Mouse (Mus musculus): Measurements from ENCODE around the gene Siah3. TPM values are rescaled to one million over a fixed set of nuclear protein-coding genes. Genes with fewer than 3 reads are reported as not detected.
A peak's percentile ranks its signal among the peaks of the same experiment; 100 is the strongest.

Gene Siah3
- polyA plus RNA-seq, 1 experiment from 2014 or later: 0.11 TPM

DNA sequence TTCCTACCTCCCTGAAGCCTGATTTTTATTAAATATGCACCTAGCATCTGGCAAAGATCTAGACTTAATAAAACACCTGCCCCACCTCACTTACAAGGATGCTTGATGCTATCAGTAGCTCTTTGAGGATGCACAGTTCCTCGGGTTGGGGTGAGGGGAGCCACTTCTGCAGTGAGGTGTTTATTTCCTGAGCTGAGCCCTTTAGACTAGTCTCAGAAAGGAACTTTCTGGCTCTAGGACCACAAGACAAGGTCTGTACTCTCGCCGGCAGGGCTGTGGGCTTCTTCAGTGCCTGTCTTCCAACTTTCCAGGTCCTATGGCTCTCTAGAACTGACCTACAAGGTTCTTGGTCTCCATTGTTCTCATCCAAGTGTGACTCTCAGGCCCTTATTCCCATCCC is 50.5 kb downstream of the Siah3 start:
- Histone ChIP-seq H3K27me3 (replicated peaks) (no peaks in the 10 kb centered on the region; the same call in 1 of the 2 replicates), H3K4me2 (no peak overlapping the region), H3K4me1 (no peaks in the 10 kb centered on the region), H3K27ac (no peak overlapping the region), H3K4me3 (no peak overlapping the region), H3K9ac (no peak overlapping the region), H3K36me3 (no peaks in the 10 kb centered on the region), H3K9me3 (replicated peaks) (no peaks in the 10 kb centered on the region)
- 47% methylated on average over 3 of the region's 3 CpGs for WGBS (ENCODE audit: insufficient replicate concordance)
- no peak for ATAC-seq

DNA sequence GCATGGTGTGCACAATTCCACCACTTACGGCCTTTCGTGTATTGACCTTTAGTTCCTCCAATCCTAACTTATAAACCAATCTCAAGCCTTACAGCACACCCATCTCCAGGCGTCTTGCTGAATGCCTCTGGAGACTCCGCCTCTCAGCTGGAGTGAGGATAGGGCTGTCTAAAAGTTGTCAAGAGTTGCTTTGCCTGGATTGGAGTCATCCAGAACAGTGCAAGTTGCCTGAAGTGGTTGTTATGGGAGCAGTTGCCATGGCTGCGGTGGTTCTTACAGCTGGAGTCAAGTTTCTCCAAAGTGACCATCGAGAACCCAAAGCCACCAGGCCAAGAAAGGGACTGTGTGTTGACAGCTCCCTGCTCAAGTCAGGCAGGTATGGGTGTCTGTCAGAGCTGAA is 54.3 kb downstream of the Siah3 start:
- WGBS (ENCODE audit: insufficient replicate concordance): 75% methylated on average over 6 of the region's 6 CpGs
- no peaks in the 10 kb centered on the region for H3K4me1 ChIP-seq
- H3K27me3 ChIP-seq (replicated peaks): peaks cover 6% of the 10 kb centered on the region; the same call in 1 of the 2 replicates
- no peak overlapping the region for H3K4me3 ChIP-seq
- H3K36me3 ChIP-seq: no peaks in the 10 kb centered on the region
- no peak for ATAC-seq
- no peak overlapping the region for H3K9ac ChIP-seq
- H3K4me2 ChIP-seq: no peak overlapping the region
- no peak overlapping the region for H3K27ac ChIP-seq
- no peaks in the 10 kb centered on the region for H3K9me3 ChIP-seq (replicated peaks)

DNA sequence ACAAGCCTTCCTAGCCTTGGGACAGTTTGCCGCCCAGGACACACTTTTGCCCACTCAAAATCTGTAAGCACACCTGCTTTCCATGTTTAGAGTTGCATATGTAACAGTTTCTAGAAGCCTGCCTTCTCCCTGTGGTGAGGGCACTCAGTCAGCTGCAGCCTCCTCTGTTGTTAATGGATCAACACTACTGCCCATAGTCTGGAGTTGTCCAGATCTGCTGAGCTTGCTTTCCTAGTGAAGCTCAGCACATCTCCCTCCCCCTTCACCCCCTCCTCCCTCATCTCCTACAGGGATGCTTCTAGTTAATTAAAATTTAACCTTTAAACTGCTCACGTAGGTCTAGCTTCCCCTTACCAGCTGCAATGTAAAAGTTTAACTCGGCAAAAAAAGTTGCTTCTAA is 57.2 kb downstream of the Siah3 start:
- no peak for ATAC-seq
- WGBS (ENCODE audit: insufficient replicate concordance): 55% methylated on average over 3 of the region's 3 CpGs

DNA sequence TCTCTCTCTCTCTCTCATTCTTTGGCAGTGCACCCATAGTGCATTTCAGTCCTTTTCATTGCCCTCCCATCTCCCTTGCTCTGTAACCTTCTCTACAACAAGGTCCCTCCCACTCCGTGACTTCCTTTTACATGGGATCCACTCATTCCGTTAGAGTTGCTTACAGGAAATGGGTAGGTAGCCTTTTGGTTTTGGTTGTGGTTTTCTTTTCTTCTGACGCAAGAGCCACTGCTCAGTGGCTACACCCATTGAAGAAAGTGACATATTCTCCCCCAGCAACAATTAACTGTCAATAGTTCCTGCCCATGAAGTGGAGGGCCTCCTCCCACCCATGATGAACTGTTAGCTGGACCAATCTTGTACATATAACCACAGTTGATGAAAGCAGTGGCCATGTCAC is 60.4 kb downstream of the Siah3 start:
- H3K4me3 ChIP-seq: no peak overlapping the region
- no peak overlapping the region for H3K9ac ChIP-seq
- H3K9me3 ChIP-seq (replicated peaks): no peaks in the 10 kb centered on the region
- H3K4me1 ChIP-seq: peaks cover 17% of the 10 kb centered on the region
- no peaks in the 10 kb centered on the region for H3K36me3 ChIP-seq
- no peak overlapping the region for H3K4me2 ChIP-seq
- 0 out of 2 replicates have a peak, but pooled peaks cover 6% of the 10 kb centered on the region for H3K27me3 ChIP-seq (replicated peaks)
- ATAC-seq: no peak
- 30% methylated on average over 3 of the region's 3 CpGs for WGBS (ENCODE audit: insufficient replicate concordance)
- H3K27ac ChIP-seq: no peak overlapping the region

More for the DNA sequence above, 57.2 kb downstream of the Siah3 start:
- Histone ChIP-seq H3K4me1 (no peaks in the 10 kb centered on the region), H3K27me3 (replicated peaks) (peaks cover 6% of the 10 kb centered on the region; the same call in 1 of the 2 replicates), H3K9me3 (replicated peaks) (no peaks in the 10 kb centered on the region), H3K9ac (no peak overlapping the region), H3K4me2 (no peak overlapping the region), H3K4me3 (no peak overlapping the region), H3K36me3 (no peaks in the 10 kb centered on the region), H3K27ac (no peak overlapping the region)

DNA sequence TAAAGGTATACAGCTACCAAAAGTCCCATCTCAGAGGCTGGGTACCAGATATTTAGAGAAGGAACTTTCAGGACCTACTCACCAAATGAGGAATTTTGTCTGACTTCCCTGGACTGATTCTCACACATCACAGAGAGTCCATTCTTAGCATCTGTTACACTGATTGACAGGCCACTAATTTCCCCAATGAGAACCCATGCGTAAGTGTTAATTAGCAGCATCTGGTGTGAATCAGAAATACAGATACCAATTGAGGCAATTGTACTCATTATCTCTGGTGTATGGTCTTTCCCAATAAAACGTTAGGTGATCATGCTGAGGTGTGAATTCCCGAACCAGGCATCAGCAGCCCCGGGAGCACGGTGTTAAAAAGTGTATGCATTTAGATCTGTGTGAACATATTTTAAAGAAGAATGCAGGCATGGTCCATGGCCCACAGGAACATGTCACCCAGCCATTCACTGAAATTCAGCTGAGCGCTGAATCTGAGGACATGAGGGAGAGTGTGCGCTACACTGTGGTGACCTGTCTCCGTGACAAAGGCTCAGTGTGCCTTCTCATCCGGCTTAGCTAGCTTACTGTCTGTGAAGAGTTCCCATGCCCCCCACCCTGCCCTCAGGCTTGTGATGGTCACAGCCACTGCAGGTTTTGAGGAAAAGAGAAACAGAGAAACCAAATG is 61.3 kb downstream of the Siah3 start:
- Histone ChIP-seq H3K36me3 (no peaks in the 10 kb centered on the region), H3K4me3 (no peak overlapping the region), H3K9ac (no peak overlapping the region), H3K4me1 (peaks cover 17% of the 10 kb centered on the region), H3K27me3 (replicated peaks) (0 out of 2 replicates have a peak, but pooled peaks cover 6% of the 10 kb centered on the region), H3K27ac (no peak overlapping the region), H3K4me2 (no peak overlapping the region), H3K9me3 (replicated peaks) (no peaks in the 10 kb centered on the region)
- ATAC-seq: no peak
- 79% methylated on average over 9 of the region's 9 CpGs for WGBS (ENCODE audit: insufficient replicate concordance)

DNA sequence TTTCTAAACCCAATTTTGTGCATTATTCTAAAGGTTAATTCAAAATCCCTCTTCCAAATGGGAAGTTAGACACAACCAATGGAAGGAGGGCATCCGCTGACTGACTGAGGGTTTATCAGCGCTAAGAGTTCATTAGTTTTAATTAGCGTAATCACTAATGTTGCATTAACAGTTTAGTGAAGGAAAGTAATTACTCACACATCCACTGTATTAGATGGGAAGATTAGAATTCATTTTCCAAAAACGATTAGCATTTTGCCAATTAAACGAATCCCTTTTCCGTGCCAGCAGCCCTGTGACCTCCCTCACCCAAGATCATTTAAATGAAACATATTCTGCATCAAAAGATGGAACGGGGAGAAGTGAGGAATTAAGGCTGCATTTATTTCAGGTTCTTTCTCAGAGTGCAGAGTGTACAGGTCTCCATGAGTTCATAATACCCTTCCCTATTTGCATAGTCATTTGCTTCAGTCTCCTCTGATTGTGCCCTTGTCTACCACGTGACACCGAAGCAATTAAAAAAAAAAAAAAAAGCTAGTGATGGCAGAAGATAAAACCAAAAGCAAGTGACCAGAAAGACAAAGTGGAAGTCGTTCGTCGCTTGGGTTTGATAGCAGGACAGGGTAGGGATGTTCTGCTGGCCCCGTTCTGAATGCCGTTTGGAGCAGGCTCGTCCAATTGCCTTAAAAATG is 62.6 kb downstream of the Siah3 start:
- H3K36me3 ChIP-seq: no peaks in the 10 kb centered on the region
- H3K9ac ChIP-seq: no peak overlapping the region
- WGBS (ENCODE audit: insufficient replicate concordance): 65% methylated on average over 15 of the region's 15 CpGs
- peak overlapping the region; percentile 33 for H3K4me2 ChIP-seq
- no peak for ATAC-seq
- 0 out of 2 replicates have a peak, but pooled peaks cover 6% of the 10 kb centered on the region for H3K27me3 ChIP-seq (replicated peaks)
- H3K4me1 ChIP-seq: peaks cover 29% of the 10 kb centered on the region
- H3K27ac ChIP-seq: no peak overlapping the region
- no peaks in the 10 kb centered on the region for H3K9me3 ChIP-seq (replicated peaks)
- H3K4me3 ChIP-seq: no peak overlapping the region

DNA sequence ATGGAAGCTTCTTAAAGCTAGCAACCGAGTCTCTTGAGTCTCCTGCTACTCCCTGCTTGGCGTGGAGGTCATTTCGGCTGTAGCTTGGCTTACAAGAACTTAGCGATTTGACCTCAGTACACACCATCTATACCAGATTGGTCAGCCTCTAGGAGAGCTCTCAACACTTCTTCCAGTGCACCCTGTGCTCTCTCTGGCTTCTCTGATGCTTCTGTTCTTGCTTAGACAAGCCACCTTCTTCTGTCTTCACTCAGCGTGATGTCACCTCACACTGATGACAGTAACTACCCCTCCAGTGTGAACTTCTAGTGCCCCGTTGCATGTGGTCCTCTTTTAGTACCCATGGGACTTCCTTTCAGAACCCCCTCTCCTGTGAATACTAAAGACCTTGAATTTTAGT is 63.1 kb downstream of the Siah3 start:
- peak overlapping the region; percentile 33 for H3K4me2 ChIP-seq
- WGBS (ENCODE audit: insufficient replicate concordance): 75% methylated on average over 6 of the region's 6 CpGs
- H3K9me3 ChIP-seq (replicated peaks): no peaks in the 10 kb centered on the region
- H3K27me3 ChIP-seq (replicated peaks): 0 out of 2 replicates have a peak, but pooled peaks cover 6% of the 10 kb centered on the region
- H3K27ac ChIP-seq: no peak overlapping the region
- ATAC-seq: no peak
- peaks cover 34% of the 10 kb centered on the region for H3K4me1 ChIP-seq
- H3K9ac ChIP-seq: no peak overlapping the region
- H3K36me3 ChIP-seq: no peaks in the 10 kb centered on the region
- H3K4me3 ChIP-seq: no peak overlapping the region

DNA sequence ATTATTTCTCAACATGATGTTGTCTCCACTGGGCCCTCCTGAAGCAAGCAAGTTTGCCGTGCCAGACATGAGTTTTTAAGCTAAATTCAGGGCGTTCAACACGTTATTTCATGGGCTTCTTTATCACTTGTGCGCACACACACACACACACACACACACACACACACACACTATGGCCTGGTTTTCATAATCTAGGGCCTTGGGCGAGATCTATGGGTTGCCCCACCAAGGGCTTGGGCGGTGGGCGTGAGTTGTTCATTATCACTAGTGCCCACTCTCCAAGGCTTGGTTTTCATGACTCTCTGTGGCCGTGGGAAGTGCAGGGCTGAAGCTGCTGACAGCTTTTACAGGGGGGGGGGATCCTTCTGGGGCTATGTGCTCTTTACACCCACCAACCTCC is 63.9 kb downstream of the Siah3 start:
- Histone ChIP-seq H3K9me3 (replicated peaks) (no peaks in the 10 kb centered on the region), H3K36me3 (no peaks in the 10 kb centered on the region), H3K4me3 (no peak overlapping the region), H3K27me3 (replicated peaks) (0 out of 2 replicates have a peak, but pooled peaks cover 3% of the 10 kb centered on the region), H3K4me2 (no peak overlapping the region), H3K27ac (no peak overlapping the region), H3K9ac (no peak overlapping the region), H3K4me1 (peaks cover 42% of the 10 kb centered on the region)
- peak; percentile 44; the same call in 1 of the 2 replicates for ATAC-seq
- WGBS (ENCODE audit: insufficient replicate concordance): 43% methylated on average over 8 of the region's 8 CpGs

DNA sequence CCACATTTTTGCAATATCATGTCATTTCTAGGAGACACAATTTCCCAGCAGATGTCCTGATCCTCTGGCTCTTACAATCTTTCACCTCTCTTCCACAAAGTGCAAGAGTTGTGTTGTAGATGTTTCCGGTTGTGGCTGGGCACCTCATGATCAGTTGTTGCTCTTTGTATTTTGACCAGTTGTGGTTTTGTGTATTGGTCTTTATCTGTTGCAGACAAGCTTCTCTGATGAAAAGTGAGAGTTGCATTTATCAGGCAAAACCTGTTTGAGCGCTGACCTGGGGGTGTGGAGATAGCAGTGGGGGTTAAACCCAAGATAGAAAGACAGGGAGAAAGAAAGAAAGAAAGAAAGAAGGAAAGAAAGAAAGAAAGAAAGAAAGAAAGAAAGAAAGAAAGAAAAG is 68.9 kb downstream of the Siah3 start:
- WGBS (ENCODE audit: insufficient replicate concordance): 27% methylated on average over 2 of the region's 2 CpGs
- Histone ChIP-seq H3K9ac (no peak overlapping the region; the same call in 1 of the 2 replicates), H3K27me3 (replicated peaks) (no peaks in the 10 kb centered on the region), H3K4me1 (peaks cover 54% of the 10 kb centered on the region), H3K4me3 (peak overlapping the region; percentile 21; the same call in 1 of the 2 replicates), H3K36me3 (no peaks in the 10 kb centered on the region), H3K27ac (peak overlapping the region; percentile 64), H3K4me2 (peak overlapping the region; percentile 69), H3K9me3 (replicated peaks) (no peaks in the 10 kb centered on the region)
- ATAC-seq: peak; percentile 85

DNA sequence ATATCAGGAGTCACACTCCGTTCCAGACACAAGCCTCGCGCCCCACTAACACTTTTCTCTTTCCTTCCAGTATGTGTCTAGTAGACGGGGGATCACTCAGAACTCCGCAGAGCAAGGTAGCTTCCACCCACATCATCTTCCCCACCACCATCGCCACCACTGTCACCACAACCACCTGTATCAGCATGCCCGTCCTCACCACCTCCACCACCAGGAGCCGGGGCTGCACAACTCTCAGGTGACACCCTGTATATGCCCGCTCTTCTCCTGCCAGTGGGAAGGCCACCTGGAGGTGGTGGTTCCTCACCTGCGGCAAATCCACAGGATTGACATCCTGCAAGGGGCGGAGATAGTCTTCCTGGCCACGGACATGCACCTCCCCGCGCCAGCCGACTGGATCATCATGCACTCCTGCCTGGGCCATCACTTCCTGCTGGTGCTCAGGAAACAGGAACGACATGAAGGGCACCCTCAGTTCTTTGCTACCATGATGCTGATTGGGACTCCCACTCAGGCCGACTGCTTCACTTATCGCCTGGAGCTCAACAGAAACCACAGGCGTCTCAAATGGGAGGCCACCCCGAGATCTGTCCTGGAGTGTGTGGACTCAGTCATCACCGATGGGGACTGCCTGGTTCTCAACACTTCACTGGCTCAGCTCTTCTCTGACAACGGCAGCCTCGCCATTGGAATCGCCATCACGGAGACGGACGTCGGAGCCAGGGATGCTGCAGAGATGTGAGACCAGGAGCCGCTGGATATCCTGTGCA is 69.8 kb downstream of the Siah3 start:
- peak; percentile 76 for ATAC-seq
- Histone ChIP-seq H3K4me2 (peak overlapping the region; percentile 69), H3K36me3 (no peaks in the 10 kb centered on the region), H3K9ac (peak overlapping the region; percentile 60), H3K27me3 (replicated peaks) (no peaks in the 10 kb centered on the region), H3K9me3 (replicated peaks) (no peaks in the 10 kb centered on the region), H3K4me1 (peaks cover 50% of the 10 kb centered on the region), H3K4me3 (peak overlapping the region; percentile 48), H3K27ac (peak overlapping the region; percentile 65)
- WGBS (ENCODE audit: insufficient replicate concordance): 52% methylated on average over 29 of the region's 29 CpGs

DNA sequence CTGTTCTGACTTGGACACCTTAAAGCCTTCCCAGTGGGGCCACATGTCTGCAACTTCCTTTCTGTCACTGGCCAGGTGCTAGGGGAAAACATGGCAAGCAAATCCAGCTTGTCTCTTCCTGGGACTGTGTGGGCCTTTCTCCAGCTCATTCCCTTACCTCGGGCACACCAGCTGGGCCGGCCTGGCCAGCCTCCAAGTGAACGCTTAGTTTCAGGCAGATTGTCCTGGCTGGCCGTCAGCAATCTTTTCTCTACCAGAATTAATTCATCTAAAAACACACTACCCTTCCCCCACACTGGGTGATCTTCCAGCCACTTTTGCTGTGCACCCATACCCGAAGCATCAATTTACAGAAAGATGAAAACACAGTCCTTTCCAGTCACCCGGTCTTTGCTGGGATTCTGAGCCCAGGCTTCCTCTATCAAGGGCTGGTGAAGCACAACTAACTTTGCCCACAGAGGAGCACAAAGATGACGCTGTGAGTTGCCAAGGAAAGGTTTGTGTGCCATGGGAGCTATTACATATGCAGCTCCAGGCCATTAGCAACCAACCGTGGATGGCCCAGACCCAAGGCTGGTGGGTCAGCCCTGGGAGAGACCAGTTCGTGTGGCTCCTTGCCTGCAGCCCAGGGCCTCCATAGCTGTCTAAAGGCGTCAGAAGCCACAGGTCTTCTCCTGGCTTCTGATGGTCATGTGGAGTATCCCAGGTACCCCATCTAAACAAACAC is 71.8 kb downstream of the Siah3 start:
- no peak for ATAC-seq

More for the DNA sequence above, 71.8 kb downstream of the Siah3 start:
- WGBS (ENCODE audit: insufficient replicate concordance): 79% methylated on average over 10 of the region's 10 CpGs
- H3K4me2 ChIP-seq: no peak overlapping the region
- peaks cover 66% of the 10 kb centered on the region for H3K4me1 ChIP-seq
- no peaks in the 10 kb centered on the region for H3K36me3 ChIP-seq
- H3K4me3 ChIP-seq: no peak overlapping the region
- no peaks in the 10 kb centered on the region for H3K27me3 ChIP-seq (replicated peaks)
- no peak overlapping the region for H3K9ac ChIP-seq
- no peaks in the 10 kb centered on the region for H3K9me3 ChIP-seq (replicated peaks)
- no peak overlapping the region for H3K27ac ChIP-seq

Measured in liver, embryonic 12.5 days (tissue).